Mouse (Mus musculus): ENCODE results near the gene Zfp800. TPM values are rescaled to one million over a fixed set of nuclear protein-coding genes. Genes with fewer than 3 reads are reported as not detected.

Gene Zfp800
- total and polyA plus RNA-seq, 3 experiments = 41.6 to 71.9 (median 43.2) TPM

DNA sequence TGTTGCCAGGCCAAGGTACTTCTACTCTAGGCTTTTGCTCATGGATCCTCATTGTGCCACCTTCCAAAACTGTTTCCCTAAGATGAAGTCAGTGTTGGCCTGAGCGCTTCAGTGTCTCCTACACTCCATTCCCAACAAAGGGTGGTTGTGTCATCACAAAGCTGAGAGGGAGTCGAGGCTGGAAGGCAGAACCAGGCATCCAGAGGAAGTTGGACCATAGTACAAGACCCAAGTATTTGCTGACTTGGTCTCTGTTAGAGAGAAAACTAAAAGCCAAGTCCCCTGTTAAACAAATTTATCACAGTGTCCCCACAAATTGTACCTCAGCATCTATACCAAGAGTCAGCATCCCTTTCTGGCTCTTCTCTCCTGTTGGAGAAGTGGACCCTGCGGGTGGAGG lies 30.5 kb upstream of the Zfp800 start, which contains the start of gene Gcc1:
Gene Gcc1, minus strand, starts transcription at position 101 of the 400 bp plus-strand sequence.
- H3K27ac ChIP-seq (ENCODE audit: control insufficient read depth, low read depth, low read length) = no peak within 1 kb of the TSS
- H3K79me2 ChIP-seq (ENCODE audit: control insufficient read depth, insufficient read depth, low read length, poor library complexity) = peaks cover 2% of the 10 kb centered on the region
- H3K36me3 ChIP-seq (ENCODE audit: control insufficient read depth in 1 of 2, insufficient read depth in 2 of 2, low read length in 2 of 2) = peaks cover 0 to 6% of the 10 kb centered on the region in 2 experiments; a peak in 2 of 4 replicates

DNA sequence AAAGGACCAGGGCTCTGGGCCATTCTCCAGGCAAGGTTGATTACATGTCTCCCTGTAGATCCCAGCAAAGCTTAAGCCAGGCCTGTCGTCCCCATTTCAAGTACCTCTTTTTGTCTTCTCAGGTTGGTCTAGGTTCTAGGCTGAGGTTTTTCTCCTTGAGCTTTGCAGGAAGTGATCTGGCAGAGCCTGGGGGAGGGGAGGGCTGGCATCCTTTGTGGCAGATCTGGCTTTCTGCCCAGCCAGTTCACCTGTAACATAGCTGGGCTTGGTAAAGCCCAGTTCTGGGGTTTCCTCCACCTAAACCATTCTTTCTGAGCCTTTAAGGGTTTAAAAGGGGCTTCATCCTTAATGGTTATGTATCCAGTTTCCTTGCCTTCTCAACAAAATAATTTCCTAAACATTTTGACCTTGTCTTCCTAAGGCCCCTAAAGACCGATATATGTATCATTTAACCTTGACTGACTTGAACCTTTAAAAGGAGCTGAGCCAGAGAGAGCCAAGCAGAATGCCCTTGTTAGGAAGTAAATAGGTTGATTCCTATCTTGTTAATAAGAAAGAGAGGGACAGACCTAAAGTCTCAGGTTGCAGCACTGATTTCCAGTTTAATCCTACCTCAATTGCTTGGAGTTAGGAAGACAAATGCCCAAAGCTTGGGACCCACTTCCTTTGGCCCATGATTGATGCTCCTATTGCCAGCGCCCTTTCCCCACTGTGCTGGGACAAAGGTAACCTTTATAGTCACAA lies 29.5 kb upstream of the Zfp800 start, which contains the start of gene Fscn3:
Gene Fscn3, plus strand, starts transcription at position 694 of the 744 bp plus-strand sequence.
- TF ChIP-seq ZMIZ1 (IDR thresholded peaks at IDR 0.05; ENCODE audit: low read depth, low read length) (no peak), MAFK (IDR thresholded peaks at IDR 0.05; ENCODE audit: borderline replicate concordance, low read depth, low read length) (no peak), MAZ (IDR thresholded peaks at IDR 0.05; ENCODE audit: low read depth, low read length) (no peak), CHD2 (IDR thresholded peaks at IDR 0.05; ENCODE audit: low read length) (no peak), KAT2A (conservative IDR thresholded peaks at IDR 0.05; ENCODE audit: low read depth, low read length) (no peak), EP300 (IDR thresholded peaks at IDR 0.05; ENCODE audit: low read depth in 1 of 2, low read length in 2 of 2) (no peak), HCFC1 (IDR thresholded peaks at IDR 0.05; ENCODE audit: low read depth, low read length) (no peak)
- Histone ChIP-seq H3K27me3 (ENCODE audit: control insufficient read depth in 1 of 2, insufficient read depth in 2 of 2, low read length in 2 of 2) (no peaks in the 10 kb centered on the region), H3K4me1 (ENCODE audit: control insufficient read depth in 1 of 2, insufficient read depth in 2 of 2, low read length in 2 of 2) (peaks cover 0 to 15% of the 10 kb centered on the region in 2 experiments), H3K9me3 (replicated peaks; ENCODE audit: insufficient read depth, low read length) (no peaks in the 10 kb centered on the region), H3K36me3 (ENCODE audit: control insufficient read depth in 1 of 2, insufficient read depth in 2 of 2, low read length in 2 of 2) (peaks cover 0 to 10% of the 10 kb centered on the region in 2 experiments; a peak in 2 of 4 replicates), H3K4me3 (ENCODE audit: control insufficient read depth in 1 of 2, insufficient read depth in 1 of 2, low read depth in 2 of 2, low read length in 2 of 2) (no peak within 1 kb of the TSS), H3K79me2 (ENCODE audit: control insufficient read depth, insufficient read depth, low read length, poor library complexity) (peaks cover 2% of the 10 kb centered on the region), H3K9ac (ENCODE audit: control insufficient read depth, low read depth, low read length, poor library complexity, severe bottlenecking) (no peak within 1 kb of the TSS), H3K27ac (ENCODE audit: control insufficient read depth, low read depth, low read length) (no peak within 1 kb of the TSS)
- no peak for DNase-seq (ENCODE audit: low read depth, low spot score)

More for the DNA sequence above, 30.5 kb upstream of the Zfp800 start, which contains the start of gene Gcc1:
- no peak for DNase-seq (ENCODE audit: low read depth, low spot score)
- Histone ChIP-seq H3K4me3 (ENCODE audit: control insufficient read depth in 1 of 2, insufficient read depth in 1 of 2, low read depth in 2 of 2, low read length in 2 of 2) (no peak within 1 kb of the TSS), H3K4me1 (ENCODE audit: control insufficient read depth in 1 of 2, insufficient read depth in 2 of 2, low read length in 2 of 2) (peaks cover 0 to 10% of the 10 kb centered on the region in 2 experiments; a peak in 3 of 4 replicates), H3K27me3 (ENCODE audit: control insufficient read depth in 1 of 2, insufficient read depth in 2 of 2, low read length in 2 of 2) (no peaks in the 10 kb centered on the region), H3K9ac (ENCODE audit: control insufficient read depth, low read depth, low read length, poor library complexity, severe bottlenecking) (no peak within 1 kb of the TSS), H3K9me3 (replicated peaks; ENCODE audit: insufficient read depth, low read length) (no peaks in the 10 kb centered on the region)
- TF ChIP-seq RCOR1 (IDR thresholded peaks at IDR 0.05; ENCODE audit: low read depth, low read length) (no peak), JUND (IDR thresholded peaks at IDR 0.05; ENCODE audit: low read depth, low read length) (no peak), NRF1 (IDR thresholded peaks at IDR 0.05; ENCODE audit: insufficient read depth, low read depth, low read length, poor library complexity, severe bottlenecking) (no peak), GABPA (IDR thresholded peaks at IDR 0.05; ENCODE audit: low read depth, low read length) (no peak), HCFC1 (IDR thresholded peaks at IDR 0.05; ENCODE audit: low read depth, low read length) (no peak), MYB (IDR thresholded peaks at IDR 0.05; ENCODE audit: low read depth, low read length) (no peak), ETS1 (IDR thresholded peaks at IDR 0.05; ENCODE audit: low read depth, low read length) (no peak), MYC (IDR thresholded peaks at IDR 0.05; ENCODE audit: low read depth, low read length) (no peak), EP300 (IDR thresholded peaks at IDR 0.05; ENCODE audit: low read depth in 1 of 2, low read length in 2 of 2) (no peak), CTCF (IDR thresholded peaks at IDR 0.05 in 2 of 3, conservative IDR thresholded peaks at IDR 0.05 in 1 of 3; ENCODE audit: control insufficient read depth in 1 of 3, insufficient read depth in 1 of 3, low read depth in 2 of 3, low read length in 3 of 3, poor library complexity in 1 of 3, severe bottlenecking in 1 of 3) (no peak)

Data from MEL (cell line).